Mouse (Mus musculus) frontal cortex, postnatal 10 days (tissue): ENCODE results near the gene Rprd1b.
"Not testable (repeated sequence)": the region's sequence is repeated elsewhere in the genome, so short reads cannot be mapped to it uniquely, and the experiment has no call there.

Experiments used
- DNase-seq, 2 experiments: peaks; one replicate each; pipeline ENCODE4 v3.0.0; 2022; ENCODE audit warnings: low spot score in 2 of 2, mixed read lengths in 1 of 2

The Rprd1b gene

DNA sequence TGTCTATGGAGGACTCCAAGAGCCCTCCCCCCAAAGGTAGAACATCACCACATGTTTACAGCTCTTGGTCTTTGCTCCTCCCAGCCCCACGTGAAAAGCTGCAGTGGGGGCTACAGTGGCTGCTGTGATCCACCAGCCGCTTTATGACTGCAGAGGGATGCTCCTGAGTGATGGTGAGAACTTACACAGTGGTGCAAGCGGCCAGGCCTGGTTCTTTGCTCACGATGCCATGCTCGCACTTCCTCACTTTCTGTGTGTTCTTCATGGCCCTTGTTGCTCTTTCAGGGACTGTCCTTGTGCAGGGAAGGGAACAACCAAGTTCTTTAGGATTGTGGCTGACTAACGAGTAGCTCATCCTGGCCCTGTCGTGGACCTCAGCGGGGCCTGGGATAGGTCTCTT lies 15.2 kb downstream of the Rprd1b start:
- DNase-seq = no peak

DNA sequence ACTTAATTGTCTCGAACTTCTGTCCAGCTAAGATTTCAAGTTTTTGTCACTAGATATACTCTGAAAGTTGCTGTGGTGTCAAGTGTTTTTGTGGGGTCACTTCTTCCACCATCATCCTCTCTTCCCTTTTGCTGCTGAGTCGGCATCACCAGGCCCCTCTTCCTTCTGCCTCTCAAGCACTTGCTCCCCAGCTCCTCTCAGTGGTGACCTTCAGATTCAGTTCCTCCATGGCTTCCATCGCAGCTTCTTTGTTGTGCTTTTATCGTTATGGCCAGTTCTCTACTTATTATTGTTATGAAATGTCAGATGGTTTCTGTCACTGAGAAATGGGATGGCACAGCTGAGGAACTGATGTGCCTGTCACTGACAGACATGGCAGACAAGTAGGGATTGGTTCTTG lies 17.9 kb downstream of the Rprd1b start:
- DNase-seq = no peak

DNA sequence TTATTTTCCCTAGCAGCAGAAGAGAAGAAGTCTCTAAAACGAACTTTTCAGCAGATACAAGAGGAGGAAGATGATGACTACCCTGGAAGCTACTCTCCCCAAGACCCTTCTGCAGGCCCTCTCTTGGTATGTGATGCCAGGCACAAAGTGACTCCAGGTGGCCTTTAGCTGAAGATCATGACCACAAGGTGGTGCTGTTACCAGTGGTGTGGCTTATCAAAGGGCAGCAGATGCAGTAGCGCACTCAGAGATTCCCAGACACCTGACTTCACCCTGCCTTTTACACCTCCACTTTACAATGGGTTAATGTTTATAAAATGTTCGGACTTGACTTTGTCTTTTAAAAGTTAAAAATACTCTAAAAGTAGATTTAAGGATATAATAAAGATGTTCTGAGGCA lies 19.6 kb downstream of the Rprd1b start:
- peak in 1 of 2 experiments; percentile 24 for DNase-seq

DNA sequence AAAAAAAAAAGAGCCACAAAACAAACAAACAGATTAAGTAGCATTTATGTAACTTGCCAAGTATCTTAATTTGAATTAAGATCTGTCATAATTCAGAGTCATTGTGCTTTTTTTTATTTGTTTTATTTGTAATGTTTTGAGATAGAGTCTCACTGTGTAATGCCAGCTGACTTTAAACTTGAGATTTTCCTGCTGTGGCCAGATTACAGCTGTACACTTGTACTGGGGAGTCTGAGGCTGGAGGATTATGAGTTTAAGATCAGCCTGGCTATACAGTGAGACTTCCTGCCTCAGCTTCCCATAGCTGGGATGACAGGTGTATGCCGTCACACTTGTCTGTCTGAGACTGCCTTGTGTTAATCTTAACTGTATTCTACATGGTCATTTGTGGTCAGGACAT lies 20.4 kb downstream of the Rprd1b start:
- DNase-seq = no peak

DNA sequence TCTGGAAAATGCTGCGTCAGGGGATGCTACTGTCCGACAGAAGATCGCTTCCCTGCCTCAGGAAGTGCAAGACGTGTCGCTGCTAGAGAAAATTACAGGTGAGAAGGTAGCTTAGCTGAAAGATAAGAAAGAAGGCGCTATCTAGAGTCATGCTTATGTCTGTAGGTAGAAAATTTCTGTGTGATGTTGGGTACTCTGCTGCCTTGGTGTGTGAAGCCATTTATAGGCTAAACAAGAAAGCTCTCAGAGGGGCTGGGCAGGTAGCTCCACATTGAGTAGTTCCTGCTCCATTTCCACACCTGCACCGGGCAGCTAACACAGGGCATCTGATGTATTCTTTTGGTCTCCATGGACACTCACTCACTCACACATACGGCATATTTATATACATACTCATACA lies 21.8 kb downstream of the Rprd1b start:
- no peak for DNase-seq

DNA sequence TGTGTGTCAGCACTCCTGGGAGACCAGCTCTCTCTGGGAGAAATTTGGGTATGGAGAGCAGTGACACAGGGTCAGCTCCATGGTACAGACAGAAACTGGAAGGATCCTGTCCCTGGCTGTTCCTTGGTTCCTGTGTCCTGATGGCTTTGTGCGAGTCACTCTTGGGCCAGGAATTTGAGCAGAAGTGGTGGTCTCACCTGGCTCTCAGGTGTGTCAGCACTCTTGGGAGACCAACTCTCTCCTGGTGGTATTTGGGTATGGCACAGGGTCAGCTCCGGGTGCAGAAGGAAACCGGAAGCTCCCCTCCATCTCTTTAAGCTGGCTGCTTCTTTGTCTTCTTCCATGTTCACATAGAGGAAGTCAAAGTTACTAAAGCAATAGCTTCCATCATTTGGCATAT lies 26.3 kb downstream of the Rprd1b start:
- DNase-seq = no peak

DNA sequence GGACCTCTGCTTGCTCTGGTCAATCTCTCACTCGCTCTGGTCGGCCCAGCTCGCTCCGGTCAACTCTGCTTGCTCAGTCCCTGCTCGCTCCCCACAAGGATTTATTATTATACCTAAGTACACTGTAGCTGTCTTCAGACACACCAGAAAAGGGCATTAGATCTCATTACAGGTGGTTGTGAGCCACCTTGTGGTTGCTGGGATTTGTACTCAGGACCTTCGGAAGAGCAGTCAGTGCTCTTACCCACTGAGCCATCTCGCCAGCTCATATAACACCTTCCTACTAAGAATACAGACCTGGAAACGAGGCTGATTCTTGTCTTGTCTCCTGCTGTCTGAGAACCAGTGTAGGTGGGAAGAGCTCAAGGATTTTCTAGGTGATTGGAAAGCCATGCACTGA lies 27.1 kb downstream of the Rprd1b start:
- DNase-seq = not testable (repeated sequence)

DNA sequence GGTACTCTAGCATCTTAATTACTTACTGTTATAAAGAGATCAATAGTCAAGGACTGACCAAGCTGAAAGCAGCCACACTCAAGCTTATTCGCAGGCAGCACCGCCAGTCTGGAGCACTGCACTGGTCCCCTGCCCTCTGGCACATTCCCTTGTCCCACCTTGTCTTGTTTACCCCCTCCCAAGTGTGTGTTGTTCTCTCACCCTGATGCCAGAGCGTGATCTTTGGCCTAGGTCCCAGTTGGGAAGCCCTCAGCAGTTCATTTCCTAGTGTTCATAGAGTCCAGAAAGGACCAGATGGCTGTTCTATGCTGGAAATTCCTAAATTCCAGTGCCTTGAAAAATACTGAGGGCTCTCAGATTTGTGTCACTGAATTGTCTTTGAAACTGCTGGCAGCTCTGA lies 28.7 kb downstream of the Rprd1b start:
- DNase-seq = no peak

DNA sequence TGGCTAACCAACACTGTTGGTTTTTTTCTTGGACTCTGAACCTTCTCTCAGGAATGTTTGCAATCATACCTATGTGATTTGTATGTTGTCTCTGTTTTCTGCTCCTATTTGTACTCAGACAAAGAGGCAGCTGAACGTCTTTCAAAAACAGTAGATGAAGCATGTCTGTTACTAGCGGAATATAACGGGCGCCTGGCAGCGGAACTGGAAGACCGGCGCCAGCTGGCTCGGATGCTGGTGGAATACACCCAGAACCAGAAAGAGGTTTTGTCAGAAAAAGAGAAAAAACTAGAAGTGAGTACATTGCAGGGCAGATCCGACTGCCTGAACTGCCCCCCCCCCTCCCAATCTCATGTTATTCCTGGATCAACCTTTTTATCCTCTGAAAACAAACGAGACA lies 30.2 kb downstream of the Rprd1b start:
- DNase-seq = peak in 1 of 2 experiments; percentile 39

DNA sequence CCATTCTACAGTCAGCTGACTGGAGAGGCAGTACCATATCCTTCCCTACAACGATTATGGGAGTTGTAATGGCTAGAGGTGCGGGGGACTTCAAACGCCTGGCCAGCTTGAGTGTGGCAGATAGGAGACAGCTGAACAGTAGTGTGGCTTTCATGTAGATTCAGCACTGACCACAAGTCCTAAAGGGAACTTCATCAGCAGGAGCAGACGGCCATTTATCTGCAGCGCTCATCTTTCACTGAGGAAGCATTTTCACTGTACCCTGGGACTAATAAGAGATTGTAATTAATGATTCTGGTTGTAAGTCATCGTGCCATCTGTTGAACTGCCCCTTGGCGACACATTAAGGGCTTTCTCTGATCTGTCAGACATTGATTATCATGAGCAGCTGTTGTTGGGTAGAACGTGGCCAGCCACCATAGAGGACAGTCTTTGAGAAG lies 31.4 kb downstream of the Rprd1b start:
- DNase-seq = no peak

DNA sequence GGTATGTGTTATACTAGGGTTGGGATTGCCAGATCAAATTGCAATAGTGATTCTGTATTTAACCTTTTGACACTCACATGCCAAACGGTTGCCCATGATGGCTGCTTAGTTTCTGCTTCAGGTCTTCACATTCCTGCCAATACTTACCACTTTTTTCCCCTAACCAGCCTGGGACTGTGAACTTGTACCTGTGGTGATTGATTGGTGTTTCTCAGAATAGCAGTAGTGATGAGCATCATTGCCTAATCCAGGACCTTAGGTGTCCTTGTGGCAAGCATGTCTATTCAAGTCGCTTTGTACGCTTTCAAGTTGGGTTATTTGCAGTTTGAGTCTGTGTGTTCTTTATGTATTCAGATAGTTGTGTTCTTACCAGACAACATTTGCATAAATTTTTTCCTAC lies 34.7 kb downstream of the Rprd1b start:
- no peak for DNase-seq

DNA sequence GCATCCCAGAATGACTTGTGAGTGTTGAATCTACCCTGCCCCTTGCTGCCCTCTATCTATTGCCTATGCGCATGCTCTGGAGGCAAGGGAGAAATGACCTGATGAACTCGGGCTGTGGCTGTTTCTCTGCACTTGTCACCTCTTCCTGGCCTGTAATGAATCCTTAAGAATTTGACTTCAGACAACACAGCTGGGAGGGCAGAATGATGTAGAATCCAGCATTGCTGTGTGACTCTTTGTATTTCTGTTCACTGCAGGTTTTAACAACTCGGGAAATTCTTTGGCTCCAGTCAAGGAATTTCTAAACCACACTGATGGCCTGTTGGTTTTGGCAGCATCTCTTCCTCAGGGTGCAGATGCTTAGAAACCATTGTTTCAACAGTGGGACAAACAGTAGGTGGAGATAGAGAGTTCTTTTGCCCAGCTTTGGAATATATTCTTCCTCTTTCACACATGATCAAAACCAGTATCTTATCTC lies 36.3 kb downstream of the Rprd1b start:
- no peak for DNase-seq

DNA sequence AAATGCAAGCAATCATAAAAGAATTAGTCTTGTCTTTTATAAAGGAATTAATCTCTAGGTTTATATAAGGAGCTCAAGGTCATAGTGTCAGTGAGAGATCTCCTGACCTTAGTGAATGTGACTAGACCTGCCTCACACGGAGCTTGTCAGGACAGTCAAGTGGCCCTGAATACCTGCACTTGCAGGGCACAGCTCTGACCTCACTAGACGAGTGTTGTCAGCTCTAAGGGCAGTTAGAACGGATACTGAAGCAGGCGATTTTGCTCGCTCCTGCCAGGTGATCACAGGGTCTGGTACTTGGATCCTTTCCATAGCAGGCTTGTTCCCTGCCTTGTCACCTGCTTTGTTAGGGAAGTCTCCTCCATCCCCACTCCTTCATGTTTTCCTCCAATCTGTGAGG lies 36.8 kb downstream of the Rprd1b start:
- DNase-seq = no peak

DNA sequence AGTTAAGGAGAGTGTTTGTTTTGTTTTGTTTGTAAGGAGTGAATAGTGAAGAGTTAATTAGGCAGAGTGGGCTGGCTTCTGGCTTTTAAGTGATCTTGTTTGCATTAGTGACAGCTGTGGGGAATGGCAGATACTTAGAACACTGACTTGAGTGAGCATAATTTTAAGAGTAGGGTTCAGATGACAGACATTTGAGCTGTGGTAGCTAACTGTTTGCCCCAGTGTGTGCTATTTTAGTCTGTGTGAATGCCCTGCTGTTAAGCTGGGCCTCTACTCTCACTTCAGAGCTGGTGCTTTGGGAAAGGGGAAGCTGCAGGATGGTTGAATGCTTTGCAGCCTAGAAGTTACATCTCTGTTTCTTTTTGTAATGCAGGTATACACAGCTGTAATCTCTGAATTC lies 38.2 kb downstream of the Rprd1b start:
- DNase-seq = no peak

DNA sequence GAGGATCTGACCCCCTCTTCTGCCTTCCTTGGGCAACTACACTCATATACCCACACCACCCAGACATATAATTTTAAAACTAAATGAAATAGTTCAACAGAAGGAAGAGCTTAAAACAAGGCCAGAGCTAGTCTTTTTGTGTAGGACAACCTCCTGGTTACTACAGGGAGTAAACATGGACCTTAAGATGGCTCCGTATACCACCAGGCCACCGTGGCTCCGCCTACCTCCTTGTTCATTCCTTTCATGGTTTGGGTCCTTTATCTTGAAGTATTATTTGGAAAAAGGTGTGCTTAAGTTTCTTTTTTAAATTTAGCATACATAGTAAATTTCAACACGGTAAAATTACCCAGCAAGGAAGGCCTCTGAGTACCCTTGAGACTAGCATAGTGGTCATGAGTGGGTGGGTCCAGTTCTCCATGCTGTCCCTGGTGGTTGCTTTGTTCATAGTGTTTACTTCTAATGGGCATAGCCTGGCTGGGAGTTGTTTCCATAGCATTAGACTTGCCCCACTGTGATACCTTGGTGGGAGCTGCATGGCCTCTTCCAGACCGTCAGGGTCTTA lies 39.0 kb downstream of the Rprd1b start:
- no peak for DNase-seq

DNA sequence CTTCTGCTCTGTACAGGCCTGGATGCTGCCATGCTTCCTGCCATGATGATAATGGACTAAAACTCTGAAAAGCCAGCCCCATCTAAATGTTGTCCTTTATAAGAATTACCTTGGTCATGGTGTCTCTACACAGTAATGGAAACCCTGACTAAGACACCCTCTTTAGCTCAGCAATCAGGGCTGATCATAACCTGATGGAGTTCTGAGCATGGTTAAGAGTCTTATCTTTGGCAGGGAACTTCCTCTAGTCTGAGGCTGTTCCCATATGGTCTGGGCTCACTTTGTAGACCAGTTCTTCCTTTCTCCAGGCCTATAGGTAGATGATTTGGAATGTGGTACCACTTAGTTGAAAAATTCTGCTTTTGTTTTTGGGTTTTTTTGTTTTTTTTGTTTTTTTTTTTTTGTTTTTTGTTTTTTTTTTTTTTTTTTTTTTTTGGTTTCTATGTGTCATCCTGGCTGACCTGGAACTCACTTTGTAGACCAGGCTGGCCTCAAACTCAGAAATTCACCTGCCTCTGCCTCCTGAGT lies 40.2 kb downstream of the Rprd1b start:
- DNase-seq = no peak

DNA sequence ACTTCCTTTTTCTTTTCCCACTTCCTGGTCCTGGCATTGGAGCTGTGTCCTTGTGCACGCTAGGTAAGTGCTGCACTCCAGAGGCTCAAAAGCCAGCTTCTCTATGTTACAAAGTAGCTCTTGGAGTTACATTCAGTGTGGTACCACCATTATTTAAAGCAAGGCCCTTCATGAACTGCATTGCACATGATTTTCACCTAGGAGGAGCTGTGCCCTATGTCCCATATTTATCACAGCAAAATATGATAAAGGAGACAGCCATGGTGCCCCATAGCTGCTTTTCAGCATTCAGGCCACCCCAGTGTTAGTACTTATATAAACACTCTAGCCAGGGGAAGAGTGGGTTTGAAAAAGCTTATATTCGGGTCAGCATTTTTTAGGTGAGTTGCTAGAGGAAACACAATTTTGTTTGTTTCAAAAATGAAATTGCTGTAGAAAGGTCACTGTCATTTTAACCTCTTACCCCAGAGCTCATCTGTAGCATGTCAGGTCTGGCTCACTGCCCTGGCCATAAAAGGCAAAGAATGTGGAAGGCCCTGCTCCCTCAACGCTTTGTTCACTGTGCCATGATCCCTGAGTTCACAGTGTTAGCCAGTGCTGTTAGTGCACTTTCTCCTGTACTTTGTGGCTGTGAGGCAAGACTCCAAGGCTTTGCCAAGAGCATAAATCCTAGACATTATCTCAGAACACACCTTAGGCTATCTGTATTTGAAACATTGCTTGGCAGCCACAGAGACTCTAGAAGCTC lies 42.8 kb downstream of the Rprd1b start:
- no peak for DNase-seq

DNA sequence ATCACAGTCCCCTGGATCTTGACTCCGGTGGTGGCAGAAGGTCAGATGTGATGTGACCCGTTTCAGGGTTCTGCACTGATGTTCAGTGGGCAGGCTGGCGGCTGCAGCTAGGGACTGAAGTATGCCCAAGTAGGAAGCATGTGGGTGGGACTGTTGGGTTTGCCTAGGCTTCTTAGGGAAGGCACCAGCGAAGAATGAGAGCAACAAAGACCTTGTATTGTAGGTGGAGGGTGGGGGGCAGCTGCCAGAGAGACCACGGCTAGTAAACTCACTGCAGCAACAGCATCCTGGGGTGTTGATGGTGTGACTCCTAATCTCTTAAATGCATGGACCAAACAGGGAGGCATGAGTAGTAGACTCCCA lies 43.3 kb downstream of the Rprd1b start:
- no peak for DNase-seq

DNA sequence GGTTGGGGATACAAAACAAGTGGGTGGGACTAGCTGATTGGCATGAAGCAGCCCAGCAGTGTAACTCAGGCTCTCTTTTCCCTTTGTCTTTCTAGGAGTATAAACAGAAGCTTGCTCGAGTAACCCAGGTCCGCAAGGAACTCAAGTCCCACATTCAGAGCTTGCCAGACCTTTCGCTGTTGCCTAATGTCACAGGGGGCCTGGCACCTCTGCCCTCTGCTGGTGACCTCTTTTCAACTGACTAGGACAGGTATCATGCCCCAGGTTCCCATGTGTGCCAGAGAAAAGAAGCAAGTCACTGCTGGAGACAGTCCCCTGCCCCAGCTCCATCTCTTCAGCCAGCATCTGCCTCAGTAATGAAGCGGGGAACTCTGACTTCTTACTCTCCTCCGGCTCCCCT lies 46.5 kb downstream of the Rprd1b start:
- no peak for DNase-seq

DNA sequence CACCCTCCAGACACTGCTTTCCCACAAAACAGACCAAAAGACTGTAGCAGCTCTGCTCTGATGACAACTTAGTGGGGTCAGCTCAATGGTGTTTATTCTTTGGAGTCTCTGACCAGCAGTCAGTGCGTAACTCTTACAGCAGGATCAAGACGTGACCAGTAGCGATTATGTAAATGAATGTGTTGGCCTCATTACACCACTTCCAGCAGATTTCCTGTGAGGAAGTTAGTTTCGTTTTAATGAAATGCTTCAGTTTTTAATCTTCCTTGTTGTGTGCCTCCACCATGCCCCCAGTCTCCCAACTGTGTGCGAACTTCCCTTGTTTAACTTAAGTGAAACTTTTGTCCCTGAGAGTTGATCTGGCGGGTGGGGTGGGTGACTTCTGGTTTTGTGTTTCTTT lies 48.4 kb downstream of the Rprd1b start:
- no peak for DNase-seq

DNA sequence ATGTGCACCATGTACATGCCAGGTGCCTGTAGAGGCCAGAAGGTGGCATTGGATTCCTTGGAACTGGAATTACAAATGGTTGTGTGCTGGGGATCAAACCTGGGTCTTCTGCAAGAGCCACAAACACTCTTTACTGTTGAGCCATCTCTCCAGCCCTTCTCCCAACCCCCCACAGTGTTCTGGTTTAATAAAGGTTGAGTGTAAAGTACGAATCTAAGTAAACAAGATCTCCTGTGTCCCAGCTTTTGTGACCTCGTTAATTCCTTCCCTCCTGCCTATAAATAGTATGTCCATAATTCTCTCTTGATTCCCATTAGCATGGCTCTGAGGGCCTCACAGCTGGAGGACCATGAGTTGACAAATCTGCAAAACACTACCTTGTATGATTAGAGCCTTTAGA lies 49.7 kb downstream of the Rprd1b start:
- no peak for DNase-seq

DNA sequence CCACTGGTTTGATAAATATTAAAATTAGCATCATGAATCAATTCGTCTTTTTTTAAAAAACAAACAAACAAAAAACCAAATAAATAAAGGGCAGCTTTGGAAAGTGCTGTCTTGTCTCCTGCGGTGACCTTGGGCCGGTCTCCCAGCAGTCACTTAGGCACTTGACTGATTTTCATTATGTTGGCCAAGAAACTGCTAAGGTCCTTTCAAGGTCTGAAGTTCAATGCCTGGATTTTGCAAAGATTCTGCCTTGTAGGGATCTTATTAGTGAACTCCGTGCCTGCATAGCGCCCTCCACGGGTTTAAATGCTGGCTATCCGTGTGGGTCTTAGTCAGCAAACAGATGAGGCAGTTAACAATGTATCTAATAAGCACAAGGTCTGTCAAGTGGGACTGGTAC lies 50.7 kb downstream of the Rprd1b start:
- no peak for DNase-seq

DNA sequence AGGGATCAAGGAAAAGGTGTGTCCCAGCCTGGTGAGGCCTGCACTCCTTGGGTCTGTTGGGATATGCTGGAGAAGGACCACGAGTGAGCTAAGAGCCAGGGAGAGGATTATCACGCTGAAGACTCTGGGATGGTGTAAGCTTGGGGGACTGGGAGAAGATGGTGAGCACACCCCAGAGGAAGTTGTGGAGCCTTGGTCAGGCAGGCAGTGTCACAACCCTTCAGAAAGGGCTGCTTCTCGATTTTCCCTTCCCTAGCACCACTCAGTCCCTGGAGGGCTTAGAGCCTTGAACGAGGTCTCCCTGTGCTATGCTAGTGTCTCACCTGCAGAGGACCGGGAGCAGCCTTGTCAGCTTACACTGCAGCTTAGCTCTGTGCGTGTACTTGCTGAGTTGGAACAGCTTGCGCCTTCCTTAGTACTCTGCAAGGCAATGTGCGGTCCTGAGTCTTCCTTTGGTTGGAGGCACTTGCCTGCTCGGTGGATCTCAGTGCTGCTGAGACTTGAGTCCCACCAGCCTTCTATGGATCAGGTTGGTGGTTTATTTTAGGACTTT lies 51.6 kb downstream of the Rprd1b start:
- no peak for DNase-seq
